20 mouse cellular contexts compared by ENCODE assay signal in genomic region chr14:104216965-104217364, GRCm38 (mm10).
"Had no signal": no experiment of that assay in that cellular context is flagged by ENCODE, and none has a peak within 500 bp of the region (broad histone marks: within the 10 kb centered on the region; RNA-seq: fewer than 3 reads in every experiment).

No protein-coding gene starts in this region.

- H3K9ac ChIP-seq: limb, embryonic 13.5 days; liver, embryonic 12.5 days; liver, embryonic 15.5 days; midbrain, embryonic 15.5 days had no signal

- H3K27ac ChIP-seq: limb, embryonic 10.5 days; limb, embryonic 13.5 days; liver, embryonic 12.5 days; liver, embryonic 15.5 days; midbrain, embryonic 15.5 days had no signal

- DNase-seq: kidney, adult 18-20 months; kidney, adult 9 months; kidney, postnatal 10 days; kidney, postnatal 36 days; liver; lung, adult 18-20 months; lung, postnatal 10 days; lung, postnatal 4 days; right cerebral cortex, adult 18-20 months; right cerebral cortex, postnatal 14 days; right cerebral cortex, postnatal 4 days; thymus, postnatal 25 days had no signal

- H3K36me3 ChIP-seq: limb, embryonic 10.5 days; limb, embryonic 13.5 days; liver, embryonic 12.5 days; liver, embryonic 15.5 days; midbrain, embryonic 15.5 days had no signal

- H3K27me3 ChIP-seq: limb, embryonic 13.5 days; liver, embryonic 12.5 days; liver, embryonic 15.5 days; midbrain, embryonic 15.5 days had no signal

- ATAC-seq: intestine, embryonic 16.5 days; liver, embryonic 12.5 days; midbrain, embryonic 15.5 days had no signal

- H3K4me1 ChIP-seq: limb, embryonic 10.5 days; limb, embryonic 13.5 days; liver, embryonic 12.5 days; liver, embryonic 15.5 days; midbrain, embryonic 15.5 days had no signal

- H3K4me2 ChIP-seq: limb, embryonic 13.5 days; liver, embryonic 12.5 days; liver, embryonic 15.5 days; midbrain, embryonic 11.5 days; midbrain, embryonic 15.5 days had no signal

- H3K4me3 ChIP-seq: limb, embryonic 10.5 days; limb, embryonic 13.5 days; liver, embryonic 12.5 days; liver, embryonic 15.5 days; midbrain, embryonic 15.5 days; myocyte had no signal

- H3K9me3 ChIP-seq: limb, embryonic 10.5 days; limb, embryonic 13.5 days; liver, embryonic 15.5 days; midbrain, embryonic 15.5 days had no signal
